Mouse (Mus musculus) cerebellum, adult 2 months (tissue): ENCODE data around the gene Rab27a.

Source experiments
- CTCF ChIP-seq: fragments of 200-500 bp; IDR thresholded peaks from 2 replicates; pipeline ENCODE4 v1.5.1; 2011; ENCODE audit warnings: low read depth, mild to moderate bottlenecking, control low read depth, low read length, moderate library complexity, borderline replicate concordance; ENCODE audit not compliant: insufficient read depth
- POLR2A ChIP-seq: fragments of 200-500 bp; IDR thresholded peaks from 2 replicates; pipeline ENCODE4 v1.6.1; 2011; ENCODE audit warnings: low read length, control low read depth, borderline replicate concordance; ENCODE audit not compliant: insufficient read depth

GRCm38 (mm10) chr9:73129875-73130274 is 85.2 kb downstream of the Rab27a start:
- no peak for TF ChIP-seq CTCF
- TF ChIP-seq POLR2A = no peak
